Mouse (Mus musculus): ENCODE results near the gene Sumo1.

DNA sequence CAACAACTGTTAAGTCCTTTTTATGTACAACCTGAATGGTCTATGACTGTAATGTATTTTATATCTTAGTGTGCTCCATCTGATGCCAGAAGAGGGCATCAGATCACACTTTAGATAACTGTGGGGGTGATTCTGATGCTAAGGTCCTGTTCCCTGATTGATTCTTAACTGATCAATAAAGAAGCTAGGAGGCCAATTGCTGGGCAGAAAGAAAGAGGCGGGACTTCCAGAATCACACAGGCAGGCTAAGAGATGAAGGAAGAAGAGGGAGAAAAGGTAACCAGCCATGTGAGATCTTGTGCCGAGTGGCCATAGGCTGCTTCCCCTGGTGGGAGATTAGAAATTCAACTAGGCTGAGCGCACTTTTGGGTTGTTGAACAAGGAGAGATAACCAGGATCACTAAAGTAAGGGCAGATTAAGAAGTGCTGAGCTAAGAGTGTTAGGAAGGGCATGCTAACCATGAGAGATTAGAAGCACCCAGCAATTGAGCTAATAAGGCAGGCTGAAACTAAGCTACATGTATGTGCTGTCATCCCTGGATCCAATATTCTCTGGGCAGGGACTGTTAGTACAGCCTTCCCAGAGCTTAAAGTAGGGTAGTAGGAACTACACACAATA, 19.3 kb downstream of the Sumo1 start:
- TF ChIP-seq CTCF (IDR thresholded peaks at IDR 0.05; ENCODE audit: low read depth): no peak
- TF ChIP-seq EP300 (IDR thresholded peaks at IDR 0.05; ENCODE audit: low read depth): no peak

All from liver, embryonic 14.5 days (tissue).